21 mouse cellular contexts compared by ENCODE assay signal in genomic region chr12:73018838-73019237, GRCm38 (mm10). TPM values are rescaled to one million over a fixed set of nuclear protein-coding genes. Genes with fewer than 3 reads are reported as not detected.
"Had no signal": no experiment of that assay in that cellular context is flagged by ENCODE, and none has a peak within 500 bp of the region (broad histone marks: within the 10 kb centered on the region; RNA-seq: fewer than 3 reads in every experiment).

No protein-coding gene starts in this region.

- H3K9ac ChIP-seq: lung, embryonic 15.5 days; midbrain, embryonic 12.5 days; neural tube, embryonic 13.5 days; neural tube, embryonic 15.5 days had no signal

- H3K9me3 ChIP-seq: lung, embryonic 15.5 days; midbrain, embryonic 10.5 days; midbrain, embryonic 12.5 days; neural tube, embryonic 13.5 days; neural tube, embryonic 15.5 days had no signal

- H3K36me3 ChIP-seq: lung, embryonic 15.5 days; midbrain, embryonic 10.5 days; midbrain, embryonic 12.5 days; neural tube, embryonic 13.5 days; neural tube, embryonic 15.5 days had no signal

- H3K4me1 ChIP-seq: lung, embryonic 15.5 days; midbrain, embryonic 10.5 days; midbrain, embryonic 12.5 days; neural tube, embryonic 13.5 days; neural tube, embryonic 15.5 days had no signal

- H3K4me2 ChIP-seq: lung, embryonic 15.5 days; midbrain, embryonic 12.5 days; neural tube, embryonic 13.5 days; neural tube, embryonic 15.5 days had no signal

- H3K4me3 ChIP-seq: lung, embryonic 15.5 days; midbrain, embryonic 10.5 days; midbrain, embryonic 12.5 days; myocyte; neural tube, embryonic 13.5 days; neural tube, embryonic 15.5 days had no signal

- H3K27ac ChIP-seq: lung, embryonic 15.5 days; midbrain, embryonic 10.5 days; midbrain, embryonic 12.5 days; neural tube, embryonic 13.5 days; neural tube, embryonic 15.5 days had no signal

- H3K27me3 ChIP-seq: lung, embryonic 15.5 days; midbrain, embryonic 12.5 days; neural tube, embryonic 15.5 days had no signal

- DNase-seq: lung, adult 2 months; lung, postnatal 14 days; lung, postnatal 4 days; midbrain, embryonic 14.5 days; retina, postnatal 1 day; right cerebral cortex, adult 18-20 months; right cerebral cortex, postnatal 25 days; right cerebral cortex, postnatal 4 days; spleen, adult 18-20 months; thymus, adult 18-20 months; thymus, postnatal 14 days; thymus, postnatal 36 days had no signal

RNA-seq across cellular contexts. Expression of gene Six1, which starts 34.8 kb away (rescaled TPM):
- total RNA-seq: megakaryocyte-erythroid progenitor cell, adult 5-6 weeks had no signal
- polyA plus RNA-seq: small intestine, adult 2 months; stomach, embryonic 14.5 days had no signal
